Mouse (Mus musculus) midbrain, embryonic 16.5 days (tissue): ENCODE data around the gene Lrrc74b. TPM values are rescaled to one million over a fixed set of nuclear protein-coding genes. Genes with fewer than 3 reads are reported as not detected.

Source experiments
- ATAC-seq: fragments of 200-750 bp; cut with Nextera tagmentation; 2 replicates; pipeline ENCODE4 v1.8.0; 2017; ENCODE audit warnings: moderate TSS enrichment
- H3K27ac ChIP-seq: fragments of 300-500 bp; sonication (generic); 2 replicates; pipeline ENCODE4 v1.5.1; 2014; ENCODE audit warnings: mild to moderate bottlenecking, low read length, mixed read lengths
- H3K27me3 ChIP-seq: fragments of 300-500 bp; sonication (generic); 2 replicates; pipeline ENCODE4 v1.6.1; 2014; ENCODE audit warnings: low read depth, low read length, mixed read lengths; ENCODE audit not compliant: control insufficient read depth, insufficient read depth
- H3K36me3 ChIP-seq: fragments of 300-500 bp; sonication (generic); 2 replicates; pipeline ENCODE4 v1.6.1; 2014; ENCODE audit warnings: mild to moderate bottlenecking, low read length, moderate library complexity, mixed read lengths; ENCODE audit not compliant: control insufficient read depth, insufficient read depth
- H3K4me1 ChIP-seq: fragments of 300-500 bp; sonication (generic); 2 replicates; pipeline ENCODE4 v1.6.1; 2014; ENCODE audit warnings: mild to moderate bottlenecking, low read length, mixed read lengths; ENCODE audit not compliant: control insufficient read depth, insufficient read depth
- H3K4me2 ChIP-seq: fragments of 300-500 bp; sonication (generic); 2 replicates; pipeline ENCODE4 v1.6.1; 2014; ENCODE audit warnings: mild to moderate bottlenecking, low read length, mixed read lengths
- H3K4me3 ChIP-seq: fragments of 300-500 bp; sonication (generic); 2 replicates; pipeline ENCODE4 v1.5.1; 2014; ENCODE audit warnings: low read depth, mild to moderate bottlenecking, low read length, moderate library complexity, mixed read lengths
- H3K9ac ChIP-seq: fragments of 300-500 bp; sonication (generic); 2 replicates; pipeline ENCODE4 v1.6.1; 2014; ENCODE audit warnings: low read depth, low read length, mixed read lengths
- H3K9me3 ChIP-seq: fragments of 300-500 bp; sonication (generic); replicated peaks from 2 replicates; pipeline ENCODE4 v1.6.1; 2014; ENCODE audit warnings: mild to moderate bottlenecking, low read length, mixed read lengths; ENCODE audit not compliant: control insufficient read depth, poor library complexity, severe bottlenecking
- whole genome bisulfite sequencing: fragments of 180-500 bp; shearing (Covaris S2); extraction: QIAGEN DNeasy Blood & Tissue Kit; methylation state at CpG from one replicate; pipeline ENCODE4 v1.1.7; 2014; 5-methylcytosine and 5-hydroxymethylcytosine counted together
- polyA plus RNA-seq: library from polyadenylated mRNA; unstranded; fragments of >200 nt; fragmentation: Nextera tagmentation; extraction: Ambion mirVana; gene quantifications from 2 replicates; pipeline ENCODE4 v1.2.1, GENCODE M21; 2015

Lrrc74b gene
- polyA plus RNA-seq, 1 experiment from 2014 or later = 2.0 TPM

- Histone ChIP-seq H3K9ac (peak overlapping the region; percentile 73), H3K27me3 (0 out of 2 replicates have a peak, but pooled peaks cover 4% of the 10 kb centered on the region), H3K36me3 (no peaks in the 10 kb centered on the region), H3K4me2 (peak overlapping the region; percentile 53), H3K4me3 (peak overlapping the region; percentile 51), H3K27ac (peak overlapping the region; percentile 53), H3K9me3 (no peaks in the 10 kb centered on the region), H3K4me1 (peaks cover 6% of the 10 kb centered on the region; the same call in 1 of the 2 replicates)
- 13% methylated on average over 44 of the region's 45 CpGs for WGBS
- ATAC-seq = peak; percentile 93
Observed at GRCm38 (mm10) chr16:17575870-17576824, 15.1 kb upstream of the Lrrc74b start.

GRCm38 (mm10) chr16:17566186-17566585, 5.1 kb upstream of the Lrrc74b start:
- Histone ChIP-seq H3K27me3 (no peaks in the 10 kb centered on the region; the same call in 1 of the 2 replicates), H3K9ac (no peak overlapping the region), H3K4me1 (peaks cover 8% of the 10 kb centered on the region; the same call in 1 of the 2 replicates), H3K36me3 (no peaks in the 10 kb centered on the region), H3K4me2 (no peak overlapping the region), H3K4me3 (no peak overlapping the region), H3K27ac (no peak overlapping the region), H3K9me3 (no peaks in the 10 kb centered on the region)
- ATAC-seq = no peak
- 32% methylated on average over 4 of the region's 4 CpGs for WGBS

DNA sequence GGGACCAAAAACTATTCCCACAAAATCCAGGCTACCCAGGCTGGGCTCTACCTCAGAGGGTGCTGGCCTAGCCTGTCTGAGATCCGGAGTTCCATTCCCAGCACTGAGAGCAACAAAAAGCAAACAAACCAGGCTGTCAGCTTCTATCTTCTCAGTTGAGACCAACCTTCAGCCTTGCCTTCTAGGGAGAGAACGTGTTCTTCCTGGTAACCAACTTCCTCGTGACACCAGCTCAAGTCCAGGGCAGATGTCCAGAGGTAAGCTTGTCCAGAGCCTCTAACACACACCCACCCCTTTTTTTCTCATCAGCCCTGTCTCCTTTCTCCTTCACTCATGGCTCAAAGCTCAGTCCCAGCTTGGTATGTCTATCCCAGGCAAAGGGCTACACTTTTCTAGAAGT, 3.7 kb upstream of the Lrrc74b start:
- Histone ChIP-seq H3K27ac (no peak overlapping the region), H3K4me3 (no peak overlapping the region), H3K9me3 (no peaks in the 10 kb centered on the region), H3K9ac (no peak overlapping the region), H3K27me3 (no peaks in the 10 kb centered on the region; the same call in 1 of the 2 replicates), H3K4me1 (peaks cover 10% of the 10 kb centered on the region), H3K4me2 (no peak overlapping the region), H3K36me3 (no peaks in the 10 kb centered on the region)
- ATAC-seq = no peak
- 71% methylated on average over 3 of the region's 3 CpGs for WGBS

DNA sequence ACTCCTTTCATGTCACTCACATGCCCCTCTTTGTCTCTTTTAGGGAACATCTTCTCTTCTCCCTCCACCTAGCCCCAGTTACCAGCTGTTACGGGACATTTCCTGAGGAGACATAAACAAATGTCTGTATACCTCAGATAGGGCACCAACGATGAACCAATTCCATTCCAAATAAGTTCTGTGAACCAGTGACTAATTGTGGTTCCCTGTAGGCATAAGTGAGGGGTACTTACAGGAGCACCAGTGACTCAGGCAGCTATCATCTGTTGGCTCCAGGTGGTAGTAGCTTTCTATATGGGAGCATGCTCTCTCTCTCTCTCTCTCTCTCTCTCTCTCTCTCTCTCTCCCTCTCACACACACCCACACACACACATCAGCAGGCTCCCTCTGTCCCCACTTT, 3.2 kb upstream of the Lrrc74b start:
- H3K9ac ChIP-seq = no peak overlapping the region
- no peak for ATAC-seq
- WGBS = 90% methylated on average over 2 of the region's 2 CpGs
- H3K27me3 ChIP-seq = no peaks in the 10 kb centered on the region; the same call in 1 of the 2 replicates
- no peaks in the 10 kb centered on the region for H3K9me3 ChIP-seq
- H3K4me2 ChIP-seq = no peak overlapping the region
- no peak overlapping the region for H3K27ac ChIP-seq
- H3K4me1 ChIP-seq = peaks cover 10% of the 10 kb centered on the region
- no peak overlapping the region for H3K4me3 ChIP-seq
- no peaks in the 10 kb centered on the region for H3K36me3 ChIP-seq

- H3K27ac ChIP-seq = no peak overlapping the region
- no peaks in the 10 kb centered on the region for H3K36me3 ChIP-seq
- no peak for ATAC-seq
- no peak overlapping the region for H3K4me2 ChIP-seq
- no peaks in the 10 kb centered on the region; the same call in 1 of the 2 replicates for H3K27me3 ChIP-seq
- WGBS = 33% methylated on average over 1 of the region's 1 CpGs
- H3K4me1 ChIP-seq = peaks cover 15% of the 10 kb centered on the region
- no peaks in the 10 kb centered on the region for H3K9me3 ChIP-seq
- no peak overlapping the region for H3K4me3 ChIP-seq
- H3K9ac ChIP-seq = no peak overlapping the region
Observed at GRCm38 (mm10) chr16:17563580-17563979, 2.5 kb upstream of the Lrrc74b start.

GRCm38 (mm10) chr16:17561751-17562208, 733 bp upstream of the Lrrc74b start, which contains the start of gene P2rx6:
P2rx6 (plus strand) TSS chr16:17561885.
- Histone ChIP-seq H3K27me3 (no peaks in the 10 kb centered on the region; the same call in 1 of the 2 replicates), H3K4me1 (peaks cover 18% of the 10 kb centered on the region), H3K9ac (peak within 1 kb of the TSS; percentile 16; the same call in 1 of the 2 replicates), H3K4me3 (peak within 1 kb of the TSS; percentile 19; the same call in 1 of the 2 replicates), H3K27ac (peak within 1 kb of the TSS; percentile 38), H3K4me2 (peak within 1 kb of the TSS; percentile 44), H3K9me3 (no peaks in the 10 kb centered on the region), H3K36me3 (no peaks in the 10 kb centered on the region)
- 3% methylated on average over 10 of the region's 10 CpGs for WGBS
- peak; percentile 22 for ATAC-seq

DNA sequence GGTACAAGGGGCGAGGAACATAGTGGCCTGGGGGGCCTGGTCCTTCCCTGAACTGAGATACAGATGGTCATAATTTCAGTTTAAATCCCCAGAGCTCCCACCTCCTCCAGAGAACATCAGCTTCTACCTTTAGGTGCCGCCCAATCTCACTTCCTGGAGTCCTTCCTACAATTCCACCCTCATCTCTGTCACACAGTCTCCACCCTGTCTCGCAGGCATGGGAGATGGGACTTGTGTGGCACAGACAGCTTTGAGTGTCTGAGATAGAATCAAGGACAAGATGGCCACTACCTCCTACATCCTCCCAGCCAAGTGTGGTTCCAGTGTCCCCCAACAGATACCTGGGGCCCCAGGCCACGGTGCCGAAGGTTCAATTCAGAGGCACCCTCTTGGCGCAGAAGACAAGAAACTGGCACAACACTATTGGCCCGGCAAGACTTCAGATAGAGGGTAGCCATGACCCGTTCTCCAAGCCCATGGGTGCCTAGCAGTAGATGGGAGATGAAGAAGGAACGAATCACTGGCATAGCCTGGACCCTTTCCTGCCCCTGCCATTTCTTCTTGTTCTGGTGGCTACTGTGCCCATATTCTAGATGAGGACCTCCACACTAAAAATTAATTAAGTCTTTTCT, 1.5 kb downstream of the Lrrc74b start:
- 69% methylated on average over 9 of the region's 9 CpGs for WGBS
- Histone ChIP-seq H3K27ac (no peak overlapping the region), H3K36me3 (no peaks in the 10 kb centered on the region), H3K9ac (no peak overlapping the region), H3K9me3 (no peaks in the 10 kb centered on the region), H3K4me1 (peaks cover 18% of the 10 kb centered on the region), H3K4me3 (no peak overlapping the region), H3K27me3 (no peaks in the 10 kb centered on the region; the same call in 1 of the 2 replicates), H3K4me2 (peak overlapping the region; percentile 25; the same call in 1 of the 2 replicates)
- no peak for ATAC-seq

DNA sequence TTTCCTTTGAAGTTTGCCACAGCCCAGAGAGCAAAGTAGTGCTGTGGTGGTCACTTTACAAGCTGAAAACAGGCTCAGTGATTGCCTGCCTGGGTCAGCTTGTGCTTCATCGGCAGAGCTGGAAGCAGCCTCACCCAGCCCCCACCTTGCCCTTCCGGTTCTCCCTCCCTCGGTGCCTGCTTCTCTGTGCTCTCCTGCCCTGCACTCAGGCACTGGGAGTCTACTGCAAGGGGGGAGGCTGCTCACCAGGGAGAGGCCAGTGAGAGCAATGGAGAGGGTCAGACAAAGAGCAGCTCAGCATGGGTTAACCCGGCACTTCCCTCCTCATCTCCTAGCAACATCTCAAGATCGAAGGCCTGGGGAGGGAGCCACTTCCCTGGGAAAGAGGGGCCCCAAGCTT, 2.2 kb downstream of the Lrrc74b start:
- 4% methylated on average over 5 of the region's 5 CpGs for WGBS
- no peaks in the 10 kb centered on the region; the same call in 1 of the 2 replicates for H3K27me3 ChIP-seq

More for the DNA sequence above, 2.2 kb downstream of the Lrrc74b start:
- Histone ChIP-seq H3K36me3 (no peaks in the 10 kb centered on the region), H3K4me2 (peak overlapping the region; percentile 25; the same call in 1 of the 2 replicates), H3K27ac (no peak overlapping the region), H3K4me3 (no peak overlapping the region), H3K4me1 (peaks cover 24% of the 10 kb centered on the region), H3K9me3 (no peaks in the 10 kb centered on the region), H3K9ac (no peak overlapping the region)
- ATAC-seq = no peak; the same call in 1 of the 2 replicates
